Mouse (Mus musculus) lung, adult 2 months (tissue): ENCODE results near the gene Whamm.

Source experiments
- CTCF ChIP-seq: fragments of 200-500 bp; IDR thresholded peaks from 2 replicates; pipeline ENCODE4 v1.5.1; 2011; ENCODE audit warnings: mild to moderate bottlenecking, low read length, control low read depth; ENCODE audit not compliant: insufficient read depth
- POLR2A ChIP-seq: fragments of 200-500 bp; IDR thresholded peaks from 2 replicates; pipeline ENCODE4 v1.6.1; 2011; ENCODE audit warnings: low read depth, mild to moderate bottlenecking, control low read depth, low read length, borderline replicate concordance; ENCODE audit errors: extremely low read depth

- TF ChIP-seq CTCF (no peak), POLR2A (no peak)
Observed at GRCm38 (mm10) chr7:81570752-81571107, 336 bp upstream of the Whamm start.
